ENCODE assay signal across 11 mouse cellular contexts in genomic region chr12:80394045-80394444, GRCm38 (mm10). TPM values are rescaled to one million over a fixed set of nuclear protein-coding genes. Genes with fewer than 3 reads are reported as not detected.
DNase-seq lines count a peak whose midpoint lies in the region; ATAC-seq and TF ChIP-seq lines count a peak whose summit lies in the region.
"Had no signal": no experiment of that assay in that cellular context is flagged by ENCODE, and none has a peak within 500 bp of the region (broad histone marks: within the 10 kb centered on the region; RNA-seq: fewer than 3 reads in every experiment).

No protein-coding gene starts in this region.

- no peak for ATAC-seq in kidney, postnatal 0 days (replicated peaks; ENCODE audit: low FRiP score, low read depth)
- ATAC-seq in kidney, embryonic 16.5 days (ENCODE audit: low FRiP score, low TSS enrichment) = no peak
- ATAC-seq: forebrain, postnatal 0 days had no signal

- WGBS in cerebellum, adult 2 months = 90% methylated on average over 2 of the region's 2 CpGs
- WGBS in kidney, postnatal 0 days = 89% methylated on average over 2 of the region's 2 CpGs
- WGBS in kidney, embryonic 16.5 days = 90% methylated on average over 2 of the region's 2 CpGs

- TF ChIP-seq CTCF in cerebellum, adult 2 months (IDR thresholded peaks at IDR 0.05; ENCODE audit: borderline replicate concordance, insufficient read depth, low read depth, low read length) = no peak
- TF ChIP-seq CTCF in kidney, postnatal 0 days (IDR thresholded peaks at IDR 0.05; ENCODE audit: low read depth) = peak; percentile 5; the same call in 1 of the 2 replicates

- H3K9ac ChIP-seq in kidney, postnatal 0 days (ENCODE audit: low read depth, low read length) = no peak overlapping the region
- H3K9ac ChIP-seq in kidney, embryonic 16.5 days (replicated peaks; ENCODE audit: low read length) = no peak overlapping the region
- H3K9ac ChIP-seq: forebrain, postnatal 0 days; lung, embryonic 14.5 days had no signal

- H3K36me3 ChIP-seq in kidney, postnatal 0 days (ENCODE audit: insufficient read depth, low read length) = peaks cover 36% of the 10 kb centered on the region
- H3K36me3 ChIP-seq in kidney, embryonic 16.5 days (ENCODE audit: insufficient read depth, low read length) = peaks cover 45% of the 10 kb centered on the region

- H3K4me3 ChIP-seq in cerebellum, adult 2 months (replicated peaks; ENCODE audit: insufficient read depth, low read depth, low read length) = no peak overlapping the region
- no peak overlapping the region for H3K4me3 ChIP-seq in kidney, postnatal 0 days (replicated peaks; ENCODE audit: low read depth, low read length)
- no peak overlapping the region for H3K4me3 ChIP-seq in kidney, embryonic 16.5 days (ENCODE audit: low read length)
- H3K4me3 ChIP-seq: limb, embryonic 10.5 days had no signal

- no peak overlapping the region for H3K27ac ChIP-seq in cerebellum, adult 2 months (ENCODE audit: insufficient read depth, low read length)
- no peak overlapping the region for H3K27ac ChIP-seq in kidney, postnatal 0 days
- no peak overlapping the region for H3K27ac ChIP-seq in kidney, embryonic 16.5 days (ENCODE audit: low read length)
- H3K27ac ChIP-seq: limb, embryonic 10.5 days had no signal

- H3K27me3 ChIP-seq in cerebellum, adult 2 months (ENCODE audit: control insufficient read depth, insufficient read depth, low read length) = no peaks in the 10 kb centered on the region
- no peaks in the 10 kb centered on the region for H3K27me3 ChIP-seq in kidney, postnatal 0 days (ENCODE audit: insufficient read depth, low read length)
- no peaks in the 10 kb centered on the region for H3K27me3 ChIP-seq in kidney, embryonic 16.5 days (ENCODE audit: insufficient read depth, low read length)

- no peaks in the 10 kb centered on the region for H3K4me1 ChIP-seq in cerebellum, adult 2 months (ENCODE audit: control insufficient read depth, insufficient read depth, low read length)
- H3K4me1 ChIP-seq in kidney, postnatal 0 days (replicated peaks; ENCODE audit: insufficient read depth, low read length) = no peaks in the 10 kb centered on the region
- H3K4me1 ChIP-seq in kidney, embryonic 16.5 days (ENCODE audit: insufficient read depth, low read length) = no peaks in the 10 kb centered on the region
- H3K4me1 ChIP-seq: limb, embryonic 10.5 days had no signal

- TF ChIP-seq POLR2A in cerebellum, adult 2 months (IDR thresholded peaks at IDR 0.05; ENCODE audit: borderline replicate concordance, insufficient read depth, low read length) = no peak

- no peak overlapping the region for H3K4me2 ChIP-seq in kidney, postnatal 0 days (ENCODE audit: low read length)
- no peak overlapping the region for H3K4me2 ChIP-seq in kidney, embryonic 16.5 days (replicated peaks; ENCODE audit: low read depth, low read length)
- H3K4me2 ChIP-seq: lung, embryonic 14.5 days had no signal

- H3K9me3 ChIP-seq in kidney, postnatal 0 days (replicated peaks; ENCODE audit: low read length) = no peaks in the 10 kb centered on the region
- H3K9me3 ChIP-seq in kidney, embryonic 16.5 days (ENCODE audit: low read length) = no peaks in the 10 kb centered on the region
- H3K9me3 ChIP-seq: limb, embryonic 10.5 days had no signal

- peak; percentile 40 to 41 for DNase-seq in cerebellum, adult 2 months
- DNase-seq in cerebellum, adult 9-11 months = no peak
- DNase-seq in kidney, postnatal 0 days (ENCODE audit: low spot score) = no peak
- DNase-seq in adrenal gland, postnatal 36 days = peak; percentile 46 to 72
- DNase-seq in kidney, postnatal 4 days = peak; percentile 62 to 67
- no peak for DNase-seq in spleen, adult 12 weeks (ENCODE audit: low spot score)
- DNase-seq in embryo, embryonic 9.5 days (ENCODE audit: extremely low spot score) = no peak
- DNase-seq: forebrain, postnatal 0 days; lung, embryonic 14.5 days had no signal

RNA-seq across cellular contexts. Expression of gene Dcaf5, which starts 42.4 kb away (rescaled TPM):
- polyA plus RNA-seq in cerebellum, adult 2 months (2012; rRNA removed) = 36.5 and 36.9 TPM in 2 replicates
- polyA plus RNA-seq in kidney, postnatal 0 days (2015; fragmentation: Nextera tagmentation; extraction: Ambion mirVana) = 11.5 and 11.9 TPM in 2 replicates
- polyA plus RNA-seq in kidney, embryonic 16.5 days (2015; fragmentation: Nextera tagmentation; extraction: Ambion mirVana) = 12.7 and 13.1 TPM in 2 replicates
- total RNA-seq in adrenal gland, postnatal 36 days (2021) = 10 to 100 TPM; 32.1 to 33.1 TPM

Comparison
In these comparisons a context has a peak if more than half of its experiments do, and no peak if none do; other contexts are left out.
1. DNase-seq: peak in cerebellum, adult 2 months (2 of 2), adrenal gland, postnatal 36 days (2 of 2) and kidney, postnatal 4 days (2 of 2); none in cerebellum, adult 9-11 months (single experiment), kidney, postnatal 0 days (single experiment), spleen, adult 12 weeks (single experiment) and embryo, embryonic 9.5 days (single experiment).